Mouse (Mus musculus): ENCODE measurements around the gene Dop1a.

Gene Dop1a

DNA sequence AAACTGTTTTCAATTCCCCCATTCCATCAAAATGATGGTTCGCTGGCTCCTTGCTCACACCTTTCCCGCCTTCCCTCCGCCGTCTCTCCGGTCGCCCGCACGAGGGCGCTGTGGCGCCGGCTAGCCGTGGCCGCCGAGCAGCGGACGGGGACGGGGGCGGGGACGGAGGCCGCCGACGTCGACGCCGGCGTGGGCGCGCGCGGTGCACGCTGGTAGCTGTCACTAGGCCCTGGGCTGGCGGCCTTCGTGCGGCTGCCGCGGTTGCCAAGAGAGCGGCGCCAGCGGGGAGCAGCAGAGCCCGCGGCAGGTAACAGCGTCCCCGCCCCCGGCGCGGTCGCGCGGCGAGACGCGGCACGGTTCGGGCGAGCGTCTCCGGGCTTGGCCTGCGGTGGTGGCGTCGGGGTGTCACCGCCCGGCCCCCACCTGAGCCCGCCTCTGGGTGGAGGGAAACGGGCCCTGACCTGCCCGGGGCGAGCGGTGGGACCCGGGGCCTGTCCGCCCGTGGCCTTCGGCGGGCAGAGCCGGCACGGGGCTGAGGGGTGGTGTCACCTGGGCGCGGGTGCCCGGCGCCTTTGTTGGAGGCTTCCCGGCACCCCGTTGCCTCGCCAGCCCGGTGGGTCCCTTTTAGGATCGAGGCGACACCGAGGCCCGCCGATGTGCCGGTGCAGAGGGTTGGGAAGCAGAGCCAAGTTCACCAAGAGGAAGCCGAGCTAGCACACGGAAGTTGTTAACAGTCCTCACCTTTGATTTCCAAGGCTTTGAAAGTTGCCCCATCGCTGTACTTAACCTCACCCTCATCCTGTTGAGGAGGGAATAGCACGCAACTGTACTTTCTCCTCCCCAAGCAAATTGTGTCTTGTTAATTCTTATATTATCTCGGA, at the start of gene Dop1a:
Dop1a (plus strand) TSS at position 165 of the 881 bp plus-strand sequence.
- peak; percentile 94 for DNase-seq

DNA sequence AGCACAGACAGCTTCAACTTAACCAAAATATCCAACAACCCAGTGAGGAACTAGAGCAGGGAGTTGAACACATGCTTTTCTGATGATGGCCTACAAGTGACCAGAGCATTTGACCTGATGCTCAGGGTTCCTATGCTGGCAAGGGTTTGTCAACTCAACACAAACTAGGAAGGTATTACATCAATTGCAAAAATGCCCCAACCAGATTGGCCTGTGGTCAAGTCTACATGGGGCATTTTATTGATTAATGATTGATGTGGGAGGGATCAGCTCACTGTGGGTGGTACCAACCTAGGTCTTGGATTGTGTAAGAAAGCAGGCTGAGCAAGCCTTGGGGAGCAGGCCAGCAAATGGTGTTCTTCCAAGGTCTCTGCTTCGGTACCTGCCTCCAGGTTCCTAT, 49.0 kb upstream of the Dop1a start:
- DNase-seq, result no peak

DNA sequence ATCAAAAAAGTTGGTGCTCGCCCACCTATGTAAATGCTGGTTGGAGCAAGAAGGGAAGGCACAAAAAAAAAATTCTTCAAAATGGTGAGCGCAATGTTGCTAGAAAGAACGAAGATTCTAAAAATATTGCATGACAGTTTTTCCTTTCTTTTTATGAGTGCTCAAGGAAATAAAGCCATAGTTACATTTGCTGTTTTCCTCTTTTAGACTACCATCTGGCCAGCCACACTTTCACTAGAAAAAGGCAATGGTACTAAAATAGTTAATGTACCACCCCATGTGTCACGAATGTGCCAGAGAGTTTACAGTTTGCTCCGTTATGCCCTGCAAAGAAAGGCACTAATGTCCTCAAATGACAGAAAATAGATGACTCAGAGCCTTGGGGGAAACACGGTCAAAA, 47.6 kb upstream of the Dop1a start:
- no peak for DNase-seq

DNA sequence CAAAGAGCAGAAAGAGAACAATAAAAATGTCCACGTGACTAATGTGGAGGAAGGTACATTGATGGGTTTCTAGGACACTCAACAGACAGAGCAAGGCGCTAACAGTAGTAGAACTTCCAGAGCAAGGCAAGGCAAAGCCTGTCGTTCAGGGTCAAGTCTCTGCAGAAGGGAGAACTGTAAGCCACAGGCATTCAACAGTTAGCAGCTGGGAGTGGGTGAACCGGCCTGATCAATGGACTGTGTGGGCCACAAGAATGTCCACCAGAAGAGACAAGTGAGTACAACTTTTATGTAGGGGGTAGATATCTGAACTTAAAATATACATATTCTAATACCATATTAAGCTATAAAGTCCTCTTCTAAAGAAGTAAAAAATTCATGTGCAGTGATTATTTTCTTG, 43.6 kb upstream of the Dop1a start:
- DNase-seq, result no peak

DNA sequence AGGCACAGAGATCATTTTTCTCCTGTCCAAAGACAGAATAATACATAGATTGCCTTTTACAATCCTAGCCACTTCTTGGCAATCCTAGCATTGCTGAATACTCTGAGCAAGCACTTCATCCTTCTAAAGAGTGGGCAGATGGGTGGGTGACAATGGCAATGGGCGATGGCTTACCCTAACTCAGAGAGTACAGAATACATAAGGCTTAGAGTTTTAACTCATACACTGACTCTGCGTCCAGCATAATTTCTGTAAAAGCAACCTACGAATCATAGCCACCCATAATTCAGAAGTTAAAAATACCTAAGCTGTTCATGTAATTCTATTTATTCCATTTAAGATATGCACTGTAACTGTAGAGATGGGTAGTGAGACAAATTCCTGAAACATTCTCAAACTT, 31.4 kb upstream of the Dop1a start:
- no peak for DNase-seq

DNA sequence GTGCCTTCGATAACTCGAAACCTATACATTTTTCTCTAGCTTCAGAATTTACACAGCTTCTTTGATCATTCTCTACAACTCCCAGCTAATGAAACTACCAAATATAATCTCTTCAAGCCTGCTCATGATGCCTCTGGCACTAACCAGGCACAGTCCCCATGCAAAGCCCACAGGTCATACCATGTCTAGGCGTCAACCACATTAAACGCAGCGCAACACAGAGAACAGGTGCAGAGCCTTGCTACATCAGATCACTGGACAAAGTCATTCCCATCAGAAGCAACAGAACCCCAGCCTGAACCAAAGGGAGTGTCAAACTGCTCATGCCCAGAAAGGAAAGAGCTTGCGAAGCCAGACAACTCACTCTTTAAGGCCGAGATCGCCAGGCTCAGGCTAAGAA, 30.3 kb upstream of the Dop1a start:
- no peak for DNase-seq

DNA sequence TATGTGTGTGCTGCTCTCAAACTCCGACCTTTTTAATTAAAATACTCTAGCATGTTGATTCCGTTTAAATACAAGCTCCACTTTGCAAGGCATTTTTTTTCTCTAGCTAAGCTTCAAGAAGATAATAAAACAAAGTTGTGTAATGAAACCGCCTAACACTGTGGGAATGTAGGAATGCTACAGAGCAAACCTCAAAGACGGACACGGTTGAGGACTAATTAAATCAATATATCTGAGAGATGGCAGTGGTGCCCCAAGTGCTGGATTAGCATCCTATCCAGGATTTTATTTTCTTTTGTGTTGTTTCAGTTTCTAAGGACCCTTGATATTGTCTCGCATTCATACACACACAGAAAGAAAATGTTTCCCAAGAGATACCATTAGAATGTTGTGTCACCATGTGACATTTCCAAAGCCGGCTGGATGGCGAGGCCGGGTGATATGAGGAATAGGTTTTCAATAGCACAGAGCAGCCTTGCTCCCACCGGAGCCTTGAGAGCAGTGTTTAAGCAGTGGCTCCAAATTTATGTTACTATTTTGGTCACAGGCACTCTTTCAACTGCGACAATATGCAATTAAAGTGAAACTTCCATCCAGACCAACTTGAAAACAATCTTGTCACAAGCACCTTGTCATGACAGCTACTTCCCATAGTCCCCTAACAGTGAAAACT, 28.5 kb upstream of the Dop1a start:
- no peak for DNase-seq

DNA sequence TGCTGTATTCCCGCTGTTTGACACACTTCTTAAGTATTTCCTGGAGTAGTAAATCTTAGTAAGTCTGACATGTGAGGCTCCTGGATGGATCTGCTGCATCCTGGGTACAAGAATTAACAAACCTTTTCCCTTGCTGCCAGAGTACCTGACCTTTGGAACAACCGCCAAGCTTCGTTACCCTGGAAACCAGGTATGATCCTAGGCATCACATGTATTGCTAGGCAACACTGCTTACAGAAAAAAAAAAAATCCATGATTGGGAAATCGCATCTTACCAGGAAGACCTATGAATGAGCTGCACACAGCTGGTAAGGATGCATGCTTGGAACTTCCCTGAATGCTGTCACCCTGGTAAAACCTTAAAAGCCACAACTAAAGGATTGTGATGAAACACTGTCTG, 24.7 kb upstream of the Dop1a start:
- DNase-seq, result no peak

DNA sequence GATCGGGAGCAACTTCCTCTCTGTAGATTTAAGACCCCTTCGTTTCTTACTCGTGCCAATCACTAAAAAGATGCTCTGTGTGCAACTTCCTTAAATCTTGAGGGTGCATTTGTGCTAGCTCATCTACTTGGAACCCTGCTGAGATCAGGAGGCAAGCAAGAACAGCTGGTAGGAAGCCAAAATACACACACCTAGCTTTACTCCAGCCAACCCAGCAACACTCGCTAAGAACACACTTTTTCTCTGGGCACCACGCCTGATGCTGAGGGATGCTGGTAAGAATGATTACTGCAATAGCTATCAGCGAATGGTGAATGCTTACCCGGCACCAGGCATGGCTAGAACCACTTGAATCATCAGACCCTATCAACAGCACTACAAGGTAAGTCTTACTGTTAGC, 20.1 kb upstream of the Dop1a start:
- no peak for DNase-seq

DNA sequence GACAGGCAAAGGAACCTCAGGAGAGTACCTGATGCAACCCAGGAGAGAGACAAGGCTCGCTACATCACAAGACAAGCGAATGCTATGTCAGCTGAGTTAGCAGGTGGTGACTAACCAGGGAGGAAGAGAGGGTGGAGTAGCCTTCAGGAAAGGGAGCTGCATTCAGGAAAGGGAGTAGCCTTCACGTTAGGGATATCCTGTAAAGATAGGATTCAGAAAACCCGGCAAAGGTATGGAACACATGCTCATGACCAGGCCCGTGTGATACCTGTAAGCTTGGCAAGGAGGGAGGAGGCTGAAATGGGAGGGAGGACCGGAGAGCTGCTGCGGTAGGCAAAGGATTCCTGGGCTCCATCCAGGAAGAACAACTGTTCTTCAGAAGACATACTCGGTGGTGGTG, 19.5 kb upstream of the Dop1a start:
- no peak for DNase-seq

DNA sequence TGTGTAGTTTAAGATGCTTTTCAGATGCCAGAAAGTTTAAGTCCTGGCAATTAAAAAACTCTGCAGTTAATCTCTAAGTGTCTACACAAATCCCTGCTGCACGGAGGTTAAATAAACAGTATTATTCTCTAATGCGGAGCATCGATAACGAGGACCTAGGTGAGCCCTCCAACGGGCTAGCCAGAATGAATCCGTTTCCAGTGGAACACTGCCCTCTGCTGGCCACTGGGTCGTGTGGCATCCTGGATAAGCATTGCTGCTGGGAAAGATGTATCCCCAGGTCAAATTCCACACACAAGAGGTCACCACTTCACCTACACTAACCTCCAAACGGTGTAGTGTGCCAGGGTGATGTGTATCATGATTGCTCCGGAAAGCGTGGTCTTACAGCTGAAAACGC, 17.4 kb upstream of the Dop1a start:
- DNase-seq, result peak; percentile 65

DNA sequence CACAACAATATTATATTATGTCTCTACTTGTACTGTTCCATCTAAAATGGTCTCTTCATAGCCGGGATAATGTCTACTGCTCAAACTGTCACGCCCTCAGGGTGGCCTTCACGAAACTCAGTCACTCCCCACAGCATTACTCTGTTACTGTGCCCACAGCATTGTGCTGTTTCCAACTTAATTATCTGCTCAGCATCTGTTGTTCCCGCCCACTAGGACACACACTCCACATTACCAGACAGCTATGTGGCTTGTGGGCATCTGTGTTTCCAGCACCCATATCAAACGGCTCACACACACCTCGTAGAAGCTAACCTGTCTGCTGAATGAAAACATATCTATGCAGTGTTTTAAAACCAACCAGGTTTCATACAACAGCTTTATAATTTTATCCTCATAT, 15.9 kb upstream of the Dop1a start:
- DNase-seq, result peak; percentile 29

DNA sequence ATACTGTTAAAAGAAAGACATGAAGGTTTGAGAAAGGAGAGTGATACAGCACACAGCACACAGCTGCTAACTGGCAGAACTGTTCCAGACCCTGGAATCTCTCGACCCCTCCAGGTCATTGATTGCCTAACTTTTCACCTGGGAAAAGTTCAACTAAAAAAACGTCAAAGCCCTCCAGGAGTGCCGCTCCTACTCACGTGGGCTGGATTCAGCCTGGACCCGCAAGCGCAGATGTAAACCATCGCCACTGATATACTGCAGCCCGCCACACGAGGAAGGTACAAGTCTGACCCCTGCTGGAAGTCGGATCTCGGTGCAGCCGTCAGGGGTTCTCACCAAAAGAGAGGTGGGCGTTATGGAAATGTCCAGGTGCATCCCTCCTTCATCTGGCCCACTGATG, 15.3 kb upstream of the Dop1a start:
- DNase-seq, result peak; percentile 65

DNA sequence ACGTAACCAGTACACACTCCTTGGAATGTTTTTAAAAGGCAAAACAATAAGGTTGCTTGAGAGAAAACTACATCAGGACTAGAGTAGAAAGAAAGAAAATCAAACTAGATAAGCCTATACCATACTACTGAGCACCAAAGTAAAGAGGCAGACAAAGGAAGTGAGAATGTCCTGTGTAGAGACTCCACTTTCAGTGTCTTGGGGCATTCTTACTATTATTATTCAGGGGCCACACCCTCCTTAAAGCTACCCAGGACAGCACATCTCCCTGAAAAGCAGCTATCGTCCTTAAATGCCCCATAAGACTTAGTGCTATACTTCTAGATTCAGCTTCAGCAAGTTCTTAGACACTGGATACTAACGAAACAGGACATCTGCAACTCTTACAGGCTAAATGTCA, 13.3 kb upstream of the Dop1a start:
- DNase-seq, result no peak

DNA sequence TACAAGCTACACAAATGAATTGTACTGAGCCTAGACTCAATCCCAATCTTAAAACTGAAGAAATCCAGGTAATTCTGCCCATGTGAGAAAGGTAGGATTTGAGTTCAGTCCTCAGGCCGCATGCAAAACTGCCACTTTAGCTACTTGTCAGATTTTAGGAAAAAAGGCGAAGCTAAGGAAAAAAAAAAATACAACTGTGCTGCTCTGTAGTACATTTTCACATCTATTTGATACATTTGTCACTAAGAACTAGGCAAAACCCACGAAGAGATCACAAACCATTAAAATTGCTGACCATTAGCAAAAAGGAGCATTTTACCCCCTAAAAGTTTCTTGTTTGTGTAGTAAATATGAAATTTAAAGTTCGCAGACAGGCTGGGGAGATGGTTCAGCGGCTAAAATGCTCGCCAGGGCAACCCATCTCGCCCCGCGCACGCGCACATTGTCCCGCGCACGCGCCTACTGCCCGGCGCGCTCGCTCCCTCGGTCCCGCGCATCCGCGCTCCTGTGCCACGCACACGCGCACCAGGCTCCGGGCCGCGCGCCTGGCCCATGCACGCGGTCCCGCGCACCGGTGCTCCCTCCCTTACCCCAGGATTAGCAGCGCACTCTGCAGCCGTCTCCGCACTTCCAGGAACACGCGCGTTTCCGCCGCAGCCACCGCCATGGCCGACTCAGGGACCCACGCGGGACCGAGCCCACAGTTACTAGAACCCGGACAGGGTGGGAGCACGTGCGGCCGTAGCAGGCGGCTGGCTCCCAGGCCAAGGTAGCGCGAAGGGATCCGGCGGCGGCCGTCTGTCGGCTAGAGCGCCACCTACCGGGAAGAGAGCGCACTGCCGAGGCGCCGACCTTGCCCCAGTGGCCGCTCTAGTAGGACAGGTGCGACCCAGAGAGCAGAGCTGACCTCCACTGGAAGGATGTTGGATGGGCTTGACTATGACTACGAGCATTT, 2.5 kb upstream of the Dop1a start, which contains the start of gene Ube2cbp:
Ube2cbp (minus strand) TSS at position 800 of the 955 bp plus-strand sequence.
- DNase-seq, result peak; percentile 89

DNA sequence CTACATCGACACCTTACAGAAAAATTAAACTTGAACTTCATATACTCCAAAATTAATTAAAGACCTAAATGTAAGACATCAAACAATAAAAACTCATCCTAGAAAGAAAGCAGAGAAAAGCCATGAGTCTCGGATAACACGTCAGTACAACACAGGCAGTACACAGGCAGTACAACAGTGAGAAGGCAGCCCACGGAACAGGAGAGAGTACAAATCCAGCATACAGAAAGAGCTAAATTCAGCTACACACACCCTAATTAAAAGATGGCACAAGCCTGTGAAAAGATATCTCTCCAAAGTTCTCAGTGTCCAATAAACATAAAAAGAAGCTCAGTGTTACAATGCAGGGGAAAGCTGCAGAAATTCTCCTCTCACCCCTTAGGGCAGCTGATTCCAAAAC, 9.0 kb downstream of the Dop1a start:
- DNase-seq, result no peak

DNA sequence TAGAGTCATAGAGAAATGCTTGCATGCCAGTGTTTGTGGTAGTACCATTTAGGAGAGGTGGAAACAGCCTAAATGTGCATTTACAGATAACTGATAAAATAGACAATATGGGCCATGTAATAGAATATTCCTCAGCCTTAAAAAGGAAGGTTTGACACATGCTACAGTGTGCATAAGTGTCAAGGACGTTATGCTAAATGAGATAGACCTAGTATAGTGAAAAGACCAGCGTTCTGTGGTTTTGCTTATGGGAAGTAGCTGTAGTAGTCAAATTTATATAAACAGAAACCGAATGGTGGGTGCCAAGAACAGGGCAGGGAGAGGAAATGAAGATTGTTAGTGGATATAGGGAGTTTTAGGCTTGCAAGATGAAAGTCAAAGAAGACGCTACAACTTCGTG, 9.8 kb downstream of the Dop1a start:
- DNase-seq, result no peak

DNA sequence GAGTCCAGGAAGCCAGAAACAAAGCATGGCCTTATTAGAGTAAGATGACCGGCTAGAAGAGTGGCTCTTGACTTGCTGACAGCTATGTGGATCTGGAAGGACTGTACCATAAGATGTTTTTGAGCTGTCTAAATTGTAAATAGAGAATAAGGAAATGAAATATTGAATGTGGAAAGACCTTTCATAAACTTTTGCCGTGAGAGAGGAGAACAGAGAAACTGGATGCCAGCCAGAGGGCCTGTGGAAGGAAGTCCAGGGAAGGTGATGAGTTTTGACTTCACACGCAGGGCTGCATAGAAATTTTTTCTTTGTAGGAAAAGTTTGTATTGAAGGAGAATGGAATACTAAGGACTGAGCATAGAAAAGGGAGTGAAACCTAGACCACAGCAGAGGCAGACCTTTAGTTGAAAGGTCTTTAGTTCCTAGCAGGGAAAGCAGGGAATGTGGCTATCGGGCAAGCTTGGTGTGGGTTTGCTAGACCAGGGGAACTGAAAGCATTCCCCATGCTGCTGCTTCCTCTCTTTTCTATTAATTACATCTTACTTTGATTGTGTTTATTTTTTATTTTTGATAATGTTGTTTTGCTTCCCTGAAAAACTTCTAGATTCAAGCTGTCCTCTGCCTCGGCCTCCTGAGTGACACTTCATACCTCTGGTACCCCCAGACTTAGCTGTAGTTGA, 11.6 kb downstream of the Dop1a start:
- DNase-seq, result no peak

DNA sequence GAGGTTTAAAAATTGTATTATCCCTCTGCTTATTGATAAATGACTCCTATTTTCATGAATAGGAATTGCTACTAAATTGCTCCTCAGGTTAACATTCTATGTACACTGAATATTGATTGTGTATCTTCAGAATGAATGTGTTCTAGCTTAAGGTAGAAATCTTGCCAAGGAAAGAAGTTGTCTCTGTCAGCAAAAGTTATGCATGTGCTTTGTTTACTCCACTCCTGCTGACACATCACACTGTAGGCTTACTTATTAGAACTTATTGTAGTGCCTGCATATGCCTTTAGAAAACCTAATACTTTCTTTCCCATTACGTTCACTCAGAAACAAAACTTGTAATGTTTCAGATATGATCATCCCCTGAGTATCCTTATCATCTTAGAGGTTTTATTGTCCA, 15.3 kb downstream of the Dop1a start:
- no peak for DNase-seq

DNA sequence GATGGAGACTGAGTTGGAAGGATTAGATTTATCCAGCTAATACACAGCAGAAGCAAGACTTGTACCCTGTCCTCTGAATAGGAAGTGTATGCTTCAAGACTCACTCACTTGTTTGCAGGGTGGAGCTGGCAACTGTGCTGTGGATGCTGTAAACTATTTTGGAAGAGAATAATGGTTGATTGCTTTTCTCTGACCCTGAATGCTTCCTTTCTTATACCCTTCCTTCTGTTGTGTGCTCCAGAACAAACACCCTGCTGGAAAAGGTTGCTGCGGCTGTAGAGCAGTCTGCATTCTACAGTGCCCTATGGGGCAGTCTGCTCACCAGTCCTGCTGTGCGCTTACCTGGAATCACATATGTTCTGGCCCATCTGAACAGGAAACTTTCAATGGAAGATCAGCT, 24.8 kb downstream of the Dop1a start:
- no peak for DNase-seq

DNA sequence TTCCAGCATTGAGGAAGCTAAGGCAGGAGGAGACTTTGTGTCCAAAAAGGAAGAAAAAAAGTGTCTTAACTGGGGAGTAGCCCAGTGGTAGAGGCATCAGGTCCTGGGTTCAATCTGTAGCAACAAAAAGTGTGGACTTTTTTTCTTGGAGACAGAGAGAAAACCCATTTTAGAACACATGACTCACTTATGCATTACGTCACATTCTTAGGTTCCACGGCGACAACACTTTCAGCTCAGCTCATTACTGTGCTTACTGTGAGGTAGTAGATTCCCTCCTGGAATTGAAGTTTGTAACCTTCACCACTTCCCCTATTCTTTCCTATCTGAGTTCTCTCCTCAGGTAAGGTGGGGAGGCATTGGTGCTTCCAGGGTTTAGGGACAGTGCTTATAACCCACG, 29.3 kb downstream of the Dop1a start:
- no peak for DNase-seq

DNA sequence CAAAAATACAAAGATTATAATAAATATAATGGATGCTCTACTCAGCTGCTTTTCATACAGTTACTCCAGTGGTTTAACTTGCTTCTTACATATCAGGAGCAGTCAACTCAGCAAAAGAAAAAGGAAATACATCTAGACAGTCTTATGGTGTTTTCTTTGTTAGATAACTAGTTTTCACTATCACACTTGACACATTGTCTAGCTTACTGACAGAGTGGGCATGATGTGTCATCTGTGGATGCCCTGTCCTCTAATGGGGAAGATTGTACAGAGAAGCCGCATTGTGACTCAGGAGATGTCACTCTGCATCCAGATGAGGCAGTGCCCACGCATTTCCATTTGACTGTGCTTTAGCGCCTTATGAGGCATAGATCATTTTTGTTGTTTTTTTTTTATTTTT, 32.1 kb downstream of the Dop1a start:
- DNase-seq, result no peak

DNA sequence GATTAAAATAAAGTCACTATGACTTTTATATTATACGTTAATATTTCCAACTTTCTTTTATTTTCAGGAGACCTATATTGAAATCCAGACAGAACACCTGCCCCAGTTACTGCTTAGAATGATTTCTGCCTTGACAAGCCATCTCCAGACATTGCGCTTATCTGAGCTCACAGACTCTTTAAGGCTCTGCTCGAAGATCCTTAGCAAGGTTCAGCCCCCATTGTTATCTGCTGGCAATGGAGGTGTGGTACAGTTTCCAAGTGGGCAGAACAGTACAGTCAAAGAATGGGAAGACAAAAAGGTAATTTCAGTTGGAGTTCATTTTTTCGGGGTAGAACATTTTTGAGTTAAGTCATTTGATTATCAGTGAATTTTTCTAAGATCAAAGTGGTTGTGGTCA, 40.5 kb downstream of the Dop1a start:
- DNase-seq, result no peak

All from right cerebral cortex, postnatal 25 days (tissue).